Mouse (Mus musculus): ENCODE results near the gene Ctss.

- TF ChIP-seq CTCF (IDR thresholded peaks at IDR 0.05; ENCODE audit: borderline replicate concordance, control insufficient read depth, extremely low read depth, insufficient read depth, low read length, poor library complexity), result no peak
- no peak for TF ChIP-seq POLR2A (IDR thresholded peaks at IDR 0.05; ENCODE audit: control insufficient read depth, extremely low read depth, insufficient read depth, low read length, poor library complexity)
These were observed 37.9 kb upstream of the Ctss start for GRCm38 (mm10) chr3:95488679-95489078.

Data from thymus, adult 2 months (tissue).